Mouse (Mus musculus): ENCODE measurements at regions not wholly inside any gene's neighbourhood (a gene's known extent, or its start where the extent isn't known, plus 50 kb on each side); places are given as distances from the start of the nearest gene placed in this dataset.

GRCm38 (mm10) chr14:105630867-105631680 is 265.5 kb downstream of the Spry2 start:
- no peak for DNase-seq (ENCODE audit: low spot score in 2 of 2)

- no peak for DNase-seq (ENCODE audit: low spot score in 2 of 2)
These were observed 266.2 kb downstream of the Spry2 start for GRCm38 (mm10) chr14:105630444-105630843.

GRCm38 (mm10) chr14:105628673-105629072 is 267.9 kb downstream of the Spry2 start:
- DNase-seq (ENCODE audit: low spot score in 2 of 2), result no peak

DNA sequence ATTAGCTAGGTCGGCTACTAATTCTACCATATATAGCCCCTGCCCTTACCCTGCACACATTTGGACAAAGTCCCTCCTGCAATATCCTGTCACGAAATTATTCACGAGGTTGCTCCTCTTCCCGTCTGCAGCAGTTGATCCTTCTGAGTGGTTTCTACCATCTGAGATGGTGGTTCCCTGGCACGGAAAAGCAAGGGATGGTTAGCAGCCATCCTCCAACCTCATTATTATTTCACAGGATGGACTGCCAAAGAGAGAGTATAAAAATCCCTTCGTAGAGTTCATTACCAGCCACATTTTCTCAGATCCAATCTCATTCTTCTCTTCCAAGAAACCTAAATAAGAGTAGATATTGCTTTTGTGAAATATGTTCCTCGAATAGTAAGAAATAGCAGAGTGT is 272.2 kb downstream of the Spry2 start:
- no peak for DNase-seq (ENCODE audit: low spot score in 2 of 2)

DNA sequence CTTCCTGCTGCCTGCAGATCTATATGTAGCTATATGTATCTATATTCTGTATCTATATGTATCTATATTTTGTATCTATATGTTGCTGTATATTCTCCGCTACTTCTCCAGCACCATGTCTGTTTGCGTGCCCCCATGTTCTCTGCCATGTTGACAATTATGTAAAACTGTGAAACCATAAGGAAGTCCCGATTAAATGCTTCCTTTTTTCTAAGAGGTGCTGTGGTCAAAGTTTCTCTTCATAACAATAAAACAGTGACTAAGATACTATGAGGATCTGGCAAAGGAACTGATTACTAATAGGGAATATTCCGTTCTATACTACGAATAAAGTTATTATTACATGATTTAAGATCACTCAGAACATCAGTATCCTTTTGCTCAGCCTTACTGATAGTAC is 274.5 kb downstream of the Spry2 start:
- no peak for DNase-seq (ENCODE audit: low spot score in 2 of 2)

- DNase-seq (ENCODE audit: low spot score in 2 of 2), result no peak
These were observed 275.5 kb downstream of the Spry2 start for GRCm38 (mm10) chr14:105621124-105621523.

- no peak for DNase-seq (ENCODE audit: low spot score in 2 of 2)
These were observed 277.2 kb downstream of the Spry2 start for GRCm38 (mm10) chr14:105619449-105619848.

DNA sequence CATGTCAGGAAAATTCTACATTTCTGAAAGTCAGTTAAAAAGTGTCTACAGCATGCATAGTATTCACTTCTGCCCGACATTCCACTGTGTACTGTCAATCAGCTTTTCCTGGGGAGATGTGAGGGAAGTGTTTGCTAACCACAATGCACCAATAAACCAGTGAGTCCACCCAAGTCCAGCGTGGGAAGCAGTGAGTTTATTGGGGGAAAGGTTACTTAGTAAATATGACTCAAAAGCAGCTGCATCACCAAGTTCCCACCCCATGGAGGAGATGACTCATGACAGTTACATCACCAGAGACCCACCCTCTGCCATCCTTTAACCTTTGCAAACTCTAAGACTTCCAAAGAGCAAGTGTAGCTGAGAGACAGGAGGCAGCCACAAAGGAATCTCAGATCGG is 280.9 kb downstream of the Spry2 start:
- no peak for DNase-seq (ENCODE audit: low spot score in 2 of 2)

DNA sequence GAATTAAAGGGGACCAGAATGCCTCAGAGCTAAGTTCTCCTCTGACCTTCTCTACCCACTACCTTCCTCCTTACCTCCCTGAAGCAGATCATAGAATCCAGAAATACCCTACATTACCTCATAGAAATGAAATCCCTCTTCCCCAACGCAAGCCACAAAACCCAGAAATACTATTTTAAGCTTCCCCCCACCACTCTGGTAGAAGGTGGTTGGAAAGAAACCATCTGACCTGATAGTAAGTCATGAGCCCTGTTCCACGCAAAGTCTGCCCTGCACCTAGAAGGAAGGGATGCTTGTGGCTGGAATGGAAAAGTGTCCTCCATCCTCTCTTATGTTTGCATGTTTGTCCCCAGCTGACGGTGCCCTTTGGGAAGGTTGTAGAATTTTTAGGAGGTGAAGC is 283.8 kb downstream of the Spry2 start:
- no peak for DNase-seq (ENCODE audit: low spot score in 2 of 2)

- no peak for DNase-seq (ENCODE audit: low spot score in 2 of 2)
These were observed 287.8 kb downstream of the Spry2 start for GRCm38 (mm10) chr14:105608804-105609203.

GRCm38 (mm10) chr14:105606551-105606950 is 290.1 kb downstream of the Spry2 start:
- DNase-seq (ENCODE audit: low spot score in 2 of 2), result no peak

DNA sequence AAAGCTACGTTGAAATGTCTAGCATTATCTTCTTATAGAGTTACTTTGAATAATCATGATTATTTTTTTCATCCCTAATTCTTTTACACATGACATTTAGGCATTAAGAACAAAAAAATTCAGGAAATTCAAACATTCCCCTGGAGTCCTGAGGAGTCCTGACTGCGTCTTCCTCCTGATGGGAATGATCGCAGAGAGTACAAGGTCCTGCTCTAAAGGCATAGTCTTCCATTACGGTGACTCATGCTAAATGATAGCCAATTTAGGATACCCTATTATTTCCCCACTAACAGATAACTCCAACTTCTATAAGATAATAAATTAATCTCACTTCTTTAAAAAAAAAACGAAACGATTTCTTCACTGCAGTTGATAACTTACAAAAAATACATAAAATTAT is 292.2 kb downstream of the Spry2 start:
- no peak for DNase-seq (ENCODE audit: low spot score in 2 of 2)

DNA sequence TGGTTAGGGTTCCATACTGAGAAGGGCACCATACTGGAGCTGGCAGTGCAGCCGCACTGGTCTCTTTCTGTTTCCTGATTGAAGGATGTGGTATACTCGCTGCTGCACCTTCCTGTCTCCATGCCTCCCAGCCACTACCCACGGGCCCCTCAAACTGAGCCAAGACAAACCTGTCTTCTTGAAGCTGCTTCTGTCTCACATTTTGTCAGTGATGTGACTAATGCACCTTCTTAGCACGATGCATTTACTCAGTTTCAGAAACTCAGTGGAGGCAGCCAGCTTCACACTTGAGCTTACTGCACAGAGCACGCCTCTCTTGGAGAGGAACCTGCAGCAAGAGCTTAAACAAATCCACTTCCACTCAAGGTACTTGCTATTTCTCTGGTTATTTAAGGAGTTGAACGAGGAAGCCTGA is 293.6 kb downstream of the Spry2 start:
- no peak for DNase-seq (ENCODE audit: low spot score in 2 of 2)

GRCm38 (mm10) chr14:105599550-105600453 is 296.8 kb downstream of the Spry2 start:
- no peak for DNase-seq (ENCODE audit: low spot score in 2 of 2)

- DNase-seq (ENCODE audit: low spot score in 2 of 2), result no peak
These were observed 306.9 kb downstream of the Spry2 start for GRCm38 (mm10) chr14:105589751-105590150.

DNA sequence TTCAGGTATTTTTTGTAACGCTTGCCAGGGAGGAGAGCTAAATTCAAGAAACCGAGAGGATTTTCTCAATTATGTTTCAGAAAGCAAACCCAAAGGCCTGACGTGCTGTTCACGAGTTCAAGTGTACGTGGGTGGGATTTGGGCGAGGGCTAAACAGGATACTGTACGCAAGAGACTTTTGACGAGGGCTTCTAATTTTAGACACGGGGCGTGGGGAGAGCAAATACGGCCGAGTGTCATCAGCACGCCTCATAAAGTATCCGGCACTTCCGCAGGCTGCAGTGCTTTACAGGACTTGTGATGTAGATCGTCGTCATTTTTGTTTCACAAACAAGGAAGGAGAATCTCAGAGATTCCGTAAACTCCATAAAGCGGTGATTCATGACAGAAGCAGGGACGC is 307.4 kb downstream of the Spry2 start:
- DNase-seq (ENCODE audit: low spot score in 2 of 2), result no peak

DNA sequence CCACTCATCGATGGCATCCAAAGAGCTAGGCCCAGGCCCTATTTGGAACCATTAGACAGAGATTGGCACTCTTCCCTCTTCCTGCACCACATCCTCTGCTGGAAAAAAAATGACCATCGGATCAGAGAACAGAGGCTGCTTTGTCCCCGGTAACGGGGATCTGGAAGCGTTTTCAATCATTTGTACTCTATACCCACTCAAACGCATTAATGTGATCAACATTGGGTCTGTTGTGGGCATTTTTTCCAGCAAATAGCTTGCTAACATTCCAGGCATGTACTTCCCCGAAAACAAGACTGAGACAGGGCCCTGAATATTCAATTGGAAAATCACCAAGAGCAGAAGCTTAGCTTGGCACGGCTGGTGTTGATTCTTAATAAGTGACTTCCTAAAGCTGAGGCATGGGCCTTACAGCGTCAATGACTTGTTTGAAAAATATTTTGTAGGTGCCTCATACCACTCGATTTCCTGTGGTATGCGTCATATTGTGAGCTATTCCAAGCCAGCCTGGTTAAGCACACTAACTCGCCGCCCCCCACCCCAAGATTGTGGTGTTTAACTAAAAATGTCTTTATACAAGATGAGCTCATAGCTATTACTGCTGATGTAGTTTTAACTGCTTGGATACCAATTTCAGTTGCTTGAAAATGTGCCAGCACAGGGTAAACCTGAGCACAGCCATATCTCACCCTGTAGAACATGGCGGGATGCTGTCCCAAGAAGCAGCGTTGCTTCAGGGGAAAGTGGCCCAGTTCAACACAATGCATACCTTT is 308.0 kb downstream of the Spry2 start:
- DNase-seq (ENCODE audit: low spot score in 2 of 2), result no peak

DNA sequence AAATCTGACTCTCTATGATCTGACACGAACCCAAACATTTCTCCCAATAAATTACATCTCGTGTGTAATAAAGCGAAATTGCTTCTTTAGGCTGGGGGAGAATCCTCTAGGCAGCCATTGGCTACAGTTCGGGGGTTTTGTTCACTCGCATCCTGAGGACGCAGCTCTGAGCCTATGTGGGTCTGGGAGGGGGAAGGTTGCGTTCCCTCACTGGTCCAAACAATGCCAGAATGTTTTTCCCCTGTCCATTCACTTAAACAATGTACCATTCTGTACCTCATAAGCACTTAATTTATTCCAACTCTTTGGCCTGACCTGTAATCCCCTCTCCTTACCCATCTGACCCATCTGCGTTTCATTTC is 308.6 kb downstream of the Spry2 start:
- no peak for DNase-seq (ENCODE audit: low spot score in 2 of 2)

GRCm38 (mm10) chr14:105584632-105585031 is 312.0 kb downstream of the Spry2 start:
- no peak for DNase-seq (ENCODE audit: low spot score in 2 of 2)

DNA sequence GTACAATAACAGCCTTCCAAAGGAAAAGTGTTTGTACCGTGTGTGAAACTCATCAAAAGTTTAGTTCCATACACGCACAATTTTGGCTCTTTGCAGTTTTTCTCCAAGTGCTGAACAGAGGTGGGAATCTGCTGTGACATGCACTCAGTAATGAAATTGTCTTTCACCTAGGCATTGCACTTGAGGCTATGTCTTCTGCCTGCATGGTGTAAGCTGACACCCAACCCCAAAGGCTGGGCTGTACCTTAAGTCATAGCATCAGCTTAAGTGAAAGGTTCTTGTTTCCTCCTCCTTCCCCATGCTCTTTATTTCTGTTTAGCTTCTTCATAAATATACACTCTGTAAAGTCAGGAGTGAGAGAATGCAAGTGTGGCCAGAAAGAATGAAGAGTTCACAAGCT is 313.1 kb downstream of the Spry2 start:
- no peak for DNase-seq (ENCODE audit: low spot score in 2 of 2)

DNA sequence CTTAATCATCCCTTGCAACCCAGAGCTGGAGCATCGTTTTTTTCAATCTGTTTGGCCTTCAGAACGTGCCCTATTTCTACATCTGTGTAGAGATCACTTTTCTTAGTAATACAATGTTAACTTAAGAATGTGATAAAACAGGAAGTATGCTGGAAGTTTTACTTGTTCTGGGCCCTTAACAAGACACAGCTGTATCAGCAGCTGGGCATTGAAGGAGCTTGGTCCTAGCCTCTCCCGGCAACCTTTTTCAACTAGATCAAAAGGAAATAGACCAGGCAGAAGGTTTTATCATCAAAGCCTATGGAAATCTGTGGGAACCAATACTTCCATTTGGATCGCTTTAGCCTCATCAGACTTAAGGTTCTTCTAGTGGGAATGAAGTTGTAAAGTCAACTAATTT is 317.9 kb downstream of the Ndfip2 start:
- DNase-seq (ENCODE audit: low spot score in 2 of 2), result no peak
